Mouse (Mus musculus): ENCODE results near the gene Tmem115. TPM values are rescaled to one million over a fixed set of nuclear protein-coding genes. Genes with fewer than 3 reads are reported as not detected.
"Not testable (repeated sequence)": the region's sequence is repeated elsewhere in the genome, so short reads cannot be mapped to it uniquely, and the experiment has no call there.

Gene Tmem115
- total RNA-seq, 2 experiments from 2014 or later, result 14.8 to 15.2 TPM

- no peak for DNase-seq
Observed at GRCm38 (mm10) chr9:107571534-107572326, 38.0 kb downstream of the Tmem115 start.

GRCm38 (mm10) chr9:107572327-107572662 is 38.5 kb downstream of the Tmem115 start:
- DNase-seq, result no peak

GRCm38 (mm10) chr9:107573774-107574173 is 40.0 kb downstream of the Tmem115 start:
- DNase-seq, result not testable (repeated sequence)

- DNase-seq, result no peak
Observed at GRCm38 (mm10) chr9:107575579-107576356, 42.0 kb downstream of the Tmem115 start.

GRCm38 (mm10) chr9:107576357-107577107 is 42.8 kb downstream of the Tmem115 start, which contains the start of gene Hyal1:
Gene Hyal1 (plus strand): TSS chr9:107576927.
- peak; percentile 87 for DNase-seq

- DNase-seq, result no peak
Observed at GRCm38 (mm10) chr9:107577871-107578270, 44.1 kb downstream of the Tmem115 start.

- no peak for DNase-seq
Observed at GRCm38 (mm10) chr9:107578587-107578986, 44.8 kb downstream of the Tmem115 start, which contains the start of gene Naa80. Gene Naa80 (plus strand): TSS chr9:107578887.

GRCm38 (mm10) chr9:107579023-107579900 is 45.5 kb downstream of the Tmem115 start:
- no peak for DNase-seq

- DNase-seq, result peak; percentile 90
Observed at GRCm38 (mm10) chr9:107580501-107581317, 47.0 kb downstream of the Tmem115 start, which contains the start of gene Hyal3. Gene Hyal3 (plus strand): TSS chr9:107580818.

GRCm38 (mm10) chr9:107581584-107581983 is 47.8 kb downstream of the Tmem115 start:
- no peak for DNase-seq

- DNase-seq, result no peak
Observed at GRCm38 (mm10) chr9:107582509-107583062, 48.8 kb downstream of the Tmem115 start.

GRCm38 (mm10) chr9:107583174-107583573 is 49.4 kb downstream of the Tmem115 start:
- no peak for DNase-seq

- no peak for DNase-seq
Observed at GRCm38 (mm10) chr9:107586504-107586903, 52.8 kb downstream of the Tmem115 start.

- peak; percentile 98 for DNase-seq
Observed at GRCm38 (mm10) chr9:107586974-107587832, 53.5 kb downstream of the Tmem115 start, which contains the start of gene Ifrd2. Gene Ifrd2 (plus strand): TSS chr9:107587642.

- DNase-seq, result peak; percentile 58
Observed at GRCm38 (mm10) chr9:107587833-107588639, 54.3 kb downstream of the Tmem115 start.

All from gastrocnemius, postnatal 25 days (tissue).